Mouse (Mus musculus): Measurements from ENCODE around the gene Ndufa4l2. TPM values are rescaled to one million over a fixed set of nuclear protein-coding genes. Genes with fewer than 3 reads are reported as not detected.

The Ndufa4l2 gene
- total RNA-seq, 2 experiments from 2014 or later = 1.2 TPM; not detected in 1

- peak; percentile 46 for ATAC-seq (replicated peaks; ENCODE audit: poor library complexity, severe bottlenecking)
Observed at GRCm38 (mm10) chr10:127509051-127509836, 5.5 kb upstream of the Ndufa4l2 start.

GRCm38 (mm10) chr10:127509837-127510701, 4.7 kb upstream of the Ndufa4l2 start:
- ATAC-seq (replicated peaks; ENCODE audit: poor library complexity, severe bottlenecking) = no peak

GRCm38 (mm10) chr10:127510895-127511617, 3.7 kb upstream of the Ndufa4l2 start:
- no peak for ATAC-seq (replicated peaks; ENCODE audit: poor library complexity, severe bottlenecking)

GRCm38 (mm10) chr10:127511634-127512306, 3.0 kb upstream of the Ndufa4l2 start:
- peak; percentile 10; the same call in 1 of the 2 replicates for ATAC-seq (replicated peaks; ENCODE audit: poor library complexity, severe bottlenecking)

- no peak for ATAC-seq (replicated peaks; ENCODE audit: poor library complexity, severe bottlenecking)
Observed at GRCm38 (mm10) chr10:127512307-127512666, 2.5 kb upstream of the Ndufa4l2 start.

GRCm38 (mm10) chr10:127512813-127513212, 2.0 kb upstream of the Ndufa4l2 start:
- peak; percentile 69 for ATAC-seq (replicated peaks; ENCODE audit: poor library complexity, severe bottlenecking)

GRCm38 (mm10) chr10:127513501-127514091, 1.2 kb upstream of the Ndufa4l2 start:
- ATAC-seq (replicated peaks; ENCODE audit: poor library complexity, severe bottlenecking) = no peak

GRCm38 (mm10) chr10:127514111-127514698, 562 bp upstream of the Ndufa4l2 start:
- ATAC-seq (replicated peaks; ENCODE audit: poor library complexity, severe bottlenecking) = peak; percentile 21

- no peak for ATAC-seq (replicated peaks; ENCODE audit: poor library complexity, severe bottlenecking)
Observed at GRCm38 (mm10) chr10:127515271-127515982, 660 bp downstream of the Ndufa4l2 start.

- no peak for ATAC-seq (replicated peaks; ENCODE audit: poor library complexity, severe bottlenecking)
Observed at GRCm38 (mm10) chr10:127515983-127516459, 1.3 kb downstream of the Ndufa4l2 start.

GRCm38 (mm10) chr10:127516576-127517260, 2.0 kb downstream of the Ndufa4l2 start:
- ATAC-seq (replicated peaks; ENCODE audit: poor library complexity, severe bottlenecking) = no peak

- no peak for ATAC-seq (replicated peaks; ENCODE audit: poor library complexity, severe bottlenecking)
Observed at GRCm38 (mm10) chr10:127517941-127518340, 3.2 kb downstream of the Ndufa4l2 start.

GRCm38 (mm10) chr10:127519041-127519701, 4.4 kb downstream of the Ndufa4l2 start:
- ATAC-seq (replicated peaks; ENCODE audit: poor library complexity, severe bottlenecking) = no peak

GRCm38 (mm10) chr10:127519903-127520713, 5.3 kb downstream of the Ndufa4l2 start:
- ATAC-seq (replicated peaks; ENCODE audit: poor library complexity, severe bottlenecking) = no peak

- ATAC-seq (replicated peaks; ENCODE audit: poor library complexity, severe bottlenecking) = no peak
Observed at GRCm38 (mm10) chr10:127520714-127521357, 6.1 kb downstream of the Ndufa4l2 start.

- peak; percentile 75 for ATAC-seq (replicated peaks; ENCODE audit: poor library complexity, severe bottlenecking)
Observed at GRCm38 (mm10) chr10:127521611-127522080, 6.9 kb downstream of the Ndufa4l2 start.
